Mouse (Mus musculus): Measurements from ENCODE around the gene March9. TPM values are rescaled to one million over a fixed set of nuclear protein-coding genes. Genes with fewer than 3 reads are reported as not detected.

Gene March9
- polyA plus RNA-seq (2014; fragmentation: Illumina TruSeq; extraction: RNeasy Lipid Tissue Mini Kit (QIAGEN cat#74804); ENCODE audit: insufficient read depth, low read depth, low replicate concordance): 2.7 TPM

GRCm38 (mm10) chr10:127059968-127060916, at the start of gene March9:
Gene March9 (minus strand): TSS chr10:127060184.

GRCm38 (mm10) chr10:127075080-127075479, 15.1 kb upstream of the March9 start, which contains the start of gene Agap2:
Gene Agap2 (plus strand): TSS chr10:127075284.

GRCm38 (mm10) chr10:127070190-127071121, 10.5 kb upstream of the March9 start, which contains the start of gene Tspan31:
Gene Tspan31 (minus strand): TSS chr10:127070264.

GRCm38 (mm10) chr10:127063239-127063872, 3.4 kb upstream of the March9 start, which contains the start of gene Cdk4:
Gene Cdk4 (plus strand): TSS chr10:127063534.

GRCm38 (mm10) chr10:127047954-127048353, 12.0 kb downstream of the March9 start, which contains the start of gene Cyp27b1:
Gene Cyp27b1 (plus strand): TSS chr10:127048250.

GRCm38 (mm10) chr10:127041274-127041766, 18.7 kb downstream of the March9 start, which contains the start of the genes Mettl1 and Eef1akmt3:
Gene Mettl1 (plus strand): TSS chr10:127041414.
Gene Eef1akmt3 (minus strand): TSS chr10:127041513.

GRCm38 (mm10) chr10:127030336-127031296, 29.4 kb downstream of the March9 start, which contains the start of gene Tsfm:
Gene Tsfm (minus strand): TSS chr10:127030840.

Other genes with a start within 250 kb of the March9 start
- 4.4 TPM for gene Atp23, start 158.8 kb downstream of the March9 start, polyA plus RNA-seq (2014; fragmentation: Illumina TruSeq; extraction: RNeasy Lipid Tissue Mini Kit (QIAGEN cat#74804); ENCODE audit: insufficient read depth, low read depth, low replicate concordance)
- 93.4 TPM for gene Ctdsp2, start 81.5 kb downstream of the March9 start, polyA plus RNA-seq (2014; fragmentation: Illumina TruSeq; extraction: RNeasy Lipid Tissue Mini Kit (QIAGEN cat#74804); ENCODE audit: insufficient read depth, low read depth, low replicate concordance)
- 0.45 TPM for gene Avil, start 59.5 kb downstream of the March9 start, polyA plus RNA-seq (2014; fragmentation: Illumina TruSeq; extraction: RNeasy Lipid Tissue Mini Kit (QIAGEN cat#74804); ENCODE audit: insufficient read depth, low read depth, low replicate concordance)
- gene Tsfm, start 29.3 kb downstream of the March9 start, polyA plus RNA-seq (2014; fragmentation: Illumina TruSeq; extraction: RNeasy Lipid Tissue Mini Kit (QIAGEN cat#74804); ENCODE audit: insufficient read depth, low read depth, low replicate concordance): 19.3 TPM
- gene Mettl1, start 18.8 kb downstream of the March9 start, polyA plus RNA-seq (2014; fragmentation: Illumina TruSeq; extraction: RNeasy Lipid Tissue Mini Kit (QIAGEN cat#74804); ENCODE audit: insufficient read depth, low read depth, low replicate concordance): 12.1 TPM
- gene Eef1akmt3, start 18.7 kb downstream of the March9 start, polyA plus RNA-seq (2014; fragmentation: Illumina TruSeq; extraction: RNeasy Lipid Tissue Mini Kit (QIAGEN cat#74804); ENCODE audit: insufficient read depth, low read depth, low replicate concordance): not detected
- gene Cyp27b1, start 11.9 kb downstream of the March9 start, polyA plus RNA-seq (2014; fragmentation: Illumina TruSeq; extraction: RNeasy Lipid Tissue Mini Kit (QIAGEN cat#74804); ENCODE audit: insufficient read depth, low read depth, low replicate concordance): not detected
- 183 TPM for gene Cdk4, start 3.4 kb upstream of the March9 start, polyA plus RNA-seq (2014; fragmentation: Illumina TruSeq; extraction: RNeasy Lipid Tissue Mini Kit (QIAGEN cat#74804); ENCODE audit: insufficient read depth, low read depth, low replicate concordance)
- gene Tspan31, start 10.1 kb upstream of the March9 start, polyA plus RNA-seq (2014; fragmentation: Illumina TruSeq; extraction: RNeasy Lipid Tissue Mini Kit (QIAGEN cat#74804); ENCODE audit: insufficient read depth, low read depth, low replicate concordance): 71.3 TPM
- gene Agap2, start 15.1 kb upstream of the March9 start, polyA plus RNA-seq (2014; fragmentation: Illumina TruSeq; extraction: RNeasy Lipid Tissue Mini Kit (QIAGEN cat#74804); ENCODE audit: insufficient read depth, low read depth, low replicate concordance): 2.7 TPM
- gene Os9, start 60.9 kb upstream of the March9 start, polyA plus RNA-seq (2014; fragmentation: Illumina TruSeq; extraction: RNeasy Lipid Tissue Mini Kit (QIAGEN cat#74804); ENCODE audit: insufficient read depth, low read depth, low replicate concordance): 76.6 TPM
- gene B4galnt1, start 105.0 kb upstream of the March9 start, polyA plus RNA-seq (2014; fragmentation: Illumina TruSeq; extraction: RNeasy Lipid Tissue Mini Kit (QIAGEN cat#74804); ENCODE audit: insufficient read depth, low read depth, low replicate concordance): 44.3 TPM
- 0.32 TPM for gene Slc26a10, start 120.5 kb upstream of the March9 start, polyA plus RNA-seq (2014; fragmentation: Illumina TruSeq; extraction: RNeasy Lipid Tissue Mini Kit (QIAGEN cat#74804); ENCODE audit: insufficient read depth, low read depth, low replicate concordance)
- 19.5 TPM for gene Arhgef25, start 129.9 kb upstream of the March9 start, polyA plus RNA-seq (2014; fragmentation: Illumina TruSeq; extraction: RNeasy Lipid Tissue Mini Kit (QIAGEN cat#74804); ENCODE audit: insufficient read depth, low read depth, low replicate concordance)
- 38.5 TPM for gene Dtx3, start 135.5 kb upstream of the March9 start, polyA plus RNA-seq (2014; fragmentation: Illumina TruSeq; extraction: RNeasy Lipid Tissue Mini Kit (QIAGEN cat#74804); ENCODE audit: insufficient read depth, low read depth, low replicate concordance)
- 29.9 TPM for gene Pip4k2c, start 151.4 kb upstream of the March9 start, polyA plus RNA-seq (2014; fragmentation: Illumina TruSeq; extraction: RNeasy Lipid Tissue Mini Kit (QIAGEN cat#74804); ENCODE audit: insufficient read depth, low read depth, low replicate concordance)
- gene Kif5a, start 203.2 kb upstream of the March9 start, polyA plus RNA-seq (2014; fragmentation: Illumina TruSeq; extraction: RNeasy Lipid Tissue Mini Kit (QIAGEN cat#74804); ENCODE audit: insufficient read depth, low read depth, low replicate concordance): 0.23 TPM
- gene Dctn2, start 206.2 kb upstream of the March9 start, polyA plus RNA-seq (2014; fragmentation: Illumina TruSeq; extraction: RNeasy Lipid Tissue Mini Kit (QIAGEN cat#74804); ENCODE audit: insufficient read depth, low read depth, low replicate concordance): 112 TPM
- gene Mbd6, start 228.8 kb upstream of the March9 start, polyA plus RNA-seq (2014; fragmentation: Illumina TruSeq; extraction: RNeasy Lipid Tissue Mini Kit (QIAGEN cat#74804); ENCODE audit: insufficient read depth, low read depth, low replicate concordance): 13.4 TPM

All from lung, adult 10 weeks (tissue).